Mouse (Mus musculus) intestine, postnatal 0 days (tissue): Measurements from ENCODE around the gene Pfas. TPM values are rescaled to one million over a fixed set of nuclear protein-coding genes. Genes with fewer than 3 reads are reported as not detected.

Experiments
- ATAC-seq: fragments of 200-750 bp; cut with Nextera tagmentation; 2 replicates; pipeline ENCODE4 v1.8.0; 2017; ENCODE audit warnings: mild to moderate bottlenecking, moderate TSS enrichment, moderate library complexity
- H3K27ac ChIP-seq: fragments of 300-500 bp; sonication (generic); 2 replicates; pipeline ENCODE4 v1.5.1; 2014; ENCODE audit warnings: mild to moderate bottlenecking, low read depth, low read length, moderate library complexity
- H3K27me3 ChIP-seq: fragments of 300-500 bp; sonication (generic); replicated peaks from 2 replicates; pipeline ENCODE4 v1.6.1; 2014; ENCODE audit warnings: low read length, mixed read lengths; ENCODE audit not compliant: control insufficient read depth, insufficient read depth
- H3K36me3 ChIP-seq: fragments of 300-500 bp; sonication (generic); 2 replicates; pipeline ENCODE4 v1.6.1; 2014; ENCODE audit warnings: mild to moderate bottlenecking, moderate library complexity; ENCODE audit not compliant: control insufficient read depth, insufficient read depth
- H3K4me1 ChIP-seq: fragments of 300-500 bp; sonication (generic); replicated peaks from 2 replicates; pipeline ENCODE4 v1.6.1; 2014; ENCODE audit warnings: antibody characterized with exemption, low read length, mixed read lengths; ENCODE audit not compliant: control insufficient read depth, insufficient read depth
- H3K4me2 ChIP-seq: fragments of 300-500 bp; sonication (generic); replicated peaks from 2 replicates; pipeline ENCODE4 v1.6.1; 2014; ENCODE audit warnings: low read depth, mild to moderate bottlenecking, moderate library complexity
- H3K4me3 ChIP-seq: fragments of 300-500 bp; sonication (generic); 2 replicates; pipeline ENCODE4 v1.5.1; 2014; ENCODE audit warnings: low read depth, low read length
- H3K9ac ChIP-seq: fragments of 300-500 bp; sonication (generic); 2 replicates; pipeline ENCODE4 v1.6.1; 2014; ENCODE audit warnings: mild to moderate bottlenecking, low read depth, low read length
- H3K9me3 ChIP-seq: fragments of 300-500 bp; sonication (generic); 2 replicates; pipeline ENCODE4 v1.6.1; 2016; ENCODE audit warnings: mixed run types; ENCODE audit not compliant: control insufficient read depth
- CTCF ChIP-seq: sonication (generic); IDR thresholded peaks from 2 replicates; pipeline ENCODE4 v1.5.1; 2016; ENCODE audit warnings: low read depth, mild to moderate bottlenecking, control low read depth, antibody characterized with exemption, moderate library complexity
- WGBS: fragments of 180-500 bp; shearing (Covaris S2); extraction: QIAGEN DNeasy Blood & Tissue Kit; methylation state at CpG from one replicate; pipeline ENCODE4 v1.1.7; 2014; 5-methylcytosine and 5-hydroxymethylcytosine counted together
- polyA plus RNA-seq: library from polyadenylated mRNA; unstranded; fragments of >200 nt; fragmentation: Nextera tagmentation; extraction: Ambion mirVana; gene quantifications from 2 replicates; pipeline ENCODE4 v1.2.1, GENCODE M21; 2015

Pfas gene
- polyA plus RNA-seq, 1 experiment from 2014 or later = 6.4 TPM

GRCm38 (mm10) chr11:68955473-68955872 lies 52.8 kb downstream of the Pfas start:
- H3K9me3 ChIP-seq = no peaks in the 10 kb centered on the region
- H3K4me2 ChIP-seq = peak overlapping the region; percentile 66
- H3K36me3 ChIP-seq = no peaks in the 10 kb centered on the region
- H3K4me1 ChIP-seq = 0 out of 2 replicates have a peak, but pooled peaks cover 2% of the 10 kb centered on the region
- no peak for TF ChIP-seq CTCF
- 58% methylated on average over 5 of the region's 5 CpGs for WGBS
- 0 out of 2 replicates have a peak, but pooled peaks have one; percentile 16 for ATAC-seq
- no peak overlapping the region for H3K4me3 ChIP-seq
- no peak overlapping the region for H3K27ac ChIP-seq
- no peak overlapping the region for H3K9ac ChIP-seq
- H3K27me3 ChIP-seq = peaks cover 20% of the 10 kb centered on the region

DNA sequence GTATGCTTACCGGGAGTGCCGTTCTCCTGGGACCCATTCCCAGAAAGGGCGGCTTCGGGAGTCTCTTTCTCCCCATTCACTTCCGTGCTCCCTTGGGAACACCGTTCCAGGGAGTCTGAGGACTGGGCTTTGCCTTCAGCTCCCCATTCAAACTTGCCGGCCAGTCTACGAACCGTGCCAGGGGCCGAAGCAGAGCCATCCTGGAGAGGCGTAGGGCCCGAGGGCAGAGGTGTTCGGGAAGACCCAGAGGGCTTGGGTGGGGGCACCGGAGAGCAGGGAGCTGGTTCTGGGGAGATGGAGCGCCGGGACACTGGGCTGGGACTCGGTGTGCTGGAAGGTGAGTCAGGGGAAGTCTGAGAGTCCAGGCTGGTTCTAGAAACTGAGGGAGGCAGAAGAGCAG lies 53.9 kb downstream of the Pfas start:
- no peak for TF ChIP-seq CTCF
- peak overlapping the region; percentile 66 for H3K4me2 ChIP-seq
- H3K27ac ChIP-seq = no peak overlapping the region
- peak overlapping the region; percentile 29 for H3K4me3 ChIP-seq
- peak overlapping the region; percentile 17; the same call in 1 of the 2 replicates for H3K9ac ChIP-seq
- 0 out of 2 replicates have a peak, but pooled peaks cover 2% of the 10 kb centered on the region for H3K4me1 ChIP-seq
- H3K9me3 ChIP-seq = no peaks in the 10 kb centered on the region
- H3K27me3 ChIP-seq = peaks cover 20% of the 10 kb centered on the region
- no peak for ATAC-seq
- 3% methylated on average over 17 of the region's 17 CpGs for WGBS
- no peaks in the 10 kb centered on the region for H3K36me3 ChIP-seq

- peak overlapping the region; percentile 66 for H3K4me2 ChIP-seq
- TF ChIP-seq CTCF = no peak
- H3K9ac ChIP-seq = peak overlapping the region; percentile 22; the same call in 1 of the 2 replicates
- no peak overlapping the region for H3K27ac ChIP-seq
- H3K27me3 ChIP-seq = peaks cover 20% of the 10 kb centered on the region
- no peak for ATAC-seq
- no peaks in the 10 kb centered on the region for H3K9me3 ChIP-seq
- 16% methylated on average over 13 of the region's 13 CpGs for WGBS
- H3K36me3 ChIP-seq = no peaks in the 10 kb centered on the region
- H3K4me1 ChIP-seq = 0 out of 2 replicates have a peak, but pooled peaks cover 2% of the 10 kb centered on the region
- H3K4me3 ChIP-seq = peak overlapping the region; percentile 29
Observed at GRCm38 (mm10) chr11:68953903-68954302, 54.4 kb downstream of the Pfas start.

DNA sequence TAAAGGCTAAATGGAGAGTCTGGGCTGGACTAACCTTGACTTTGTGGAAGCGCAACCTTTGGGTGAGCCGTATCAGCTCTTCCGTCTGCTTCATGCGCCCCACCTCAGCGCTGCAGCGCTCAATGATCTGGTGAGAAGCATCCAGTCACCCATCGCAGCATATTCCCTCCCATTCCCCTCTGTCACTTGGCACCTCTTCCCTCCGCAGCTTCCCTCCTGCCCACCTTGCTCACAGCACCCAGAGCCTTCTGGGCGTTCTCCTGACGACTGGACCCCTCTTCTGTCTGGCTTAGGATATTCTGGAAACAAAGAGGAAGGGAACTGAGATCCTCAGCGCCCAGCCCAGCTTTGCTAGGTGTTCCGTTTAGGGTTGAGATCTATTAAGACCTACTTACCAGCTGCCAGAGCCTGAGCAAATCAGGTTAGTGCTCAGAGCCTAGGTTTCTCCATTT lies 60.7 kb downstream of the Pfas start:
- 16% methylated on average over 12 of the region's 12 CpGs for WGBS
- no peak overlapping the region; the same call in 1 of the 2 replicates for H3K4me2 ChIP-seq
- no peaks in the 10 kb centered on the region for H3K36me3 ChIP-seq
- H3K9me3 ChIP-seq = no peaks in the 10 kb centered on the region
- no peak for ATAC-seq
- H3K27ac ChIP-seq = no peak overlapping the region
- 0 out of 2 replicates have a peak, but pooled peaks cover 7% of the 10 kb centered on the region for H3K27me3 ChIP-seq
- H3K4me1 ChIP-seq = no peaks in the 10 kb centered on the region
- no peak overlapping the region for H3K9ac ChIP-seq
- TF ChIP-seq CTCF = no peak
- H3K4me3 ChIP-seq = no peak overlapping the region

DNA sequence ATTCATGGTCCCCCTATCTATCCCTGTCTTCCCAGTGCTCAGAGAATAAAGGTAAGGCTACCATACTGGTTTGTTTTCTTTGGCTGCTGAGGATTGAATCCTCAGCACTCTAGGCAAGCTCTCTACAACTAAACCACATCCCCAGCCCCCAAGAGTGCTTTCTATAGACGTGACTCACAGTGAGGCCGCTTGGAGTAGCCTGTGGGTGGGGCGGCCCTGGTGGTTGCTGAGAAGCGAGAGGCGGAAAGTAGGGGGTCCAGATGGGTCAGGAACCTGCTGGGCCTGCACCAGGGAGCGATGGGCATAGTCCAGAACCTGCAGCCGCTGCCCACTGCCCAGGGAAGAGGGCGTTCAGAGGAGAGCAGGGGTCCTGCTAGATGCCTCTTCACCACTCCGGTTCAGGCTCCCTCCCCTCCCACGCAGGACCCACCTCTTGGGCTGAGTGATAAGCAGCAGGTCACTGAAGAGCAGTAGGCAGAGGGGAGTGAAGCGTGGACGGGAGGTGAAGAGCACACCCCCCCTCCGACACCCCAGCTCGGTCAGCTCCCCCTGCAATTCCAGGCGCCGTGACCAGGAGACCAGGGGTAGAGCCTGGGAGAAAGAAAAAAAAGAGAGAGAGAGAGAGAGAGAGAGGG lies 61.3 kb downstream of the Pfas start:
- ATAC-seq = no peak
- Histone ChIP-seq H3K9ac (no peak overlapping the region), H3K27me3 (0 out of 2 replicates have a peak, but pooled peaks cover 7% of the 10 kb centered on the region), H3K4me3 (no peak overlapping the region), H3K9me3 (no peaks in the 10 kb centered on the region), H3K4me1 (no peaks in the 10 kb centered on the region), H3K36me3 (no peaks in the 10 kb centered on the region), H3K27ac (no peak overlapping the region), H3K4me2 (peak overlapping the region; percentile 13; the same call in 1 of the 2 replicates)
- WGBS = 14% methylated on average over 14 of the region's 16 CpGs
- TF ChIP-seq CTCF = no peak

GRCm38 (mm10) chr11:68946001-68946400 lies 62.3 kb downstream of the Pfas start:
- H3K4me2 ChIP-seq = no peak overlapping the region
- no peaks in the 10 kb centered on the region for H3K9me3 ChIP-seq
- H3K27me3 ChIP-seq = 0 out of 2 replicates have a peak, but pooled peaks cover 7% of the 10 kb centered on the region
- no peak for TF ChIP-seq CTCF
- no peak overlapping the region for H3K4me3 ChIP-seq
- no peak overlapping the region for H3K27ac ChIP-seq
- no peaks in the 10 kb centered on the region for H3K36me3 ChIP-seq
- no peak overlapping the region for H3K9ac ChIP-seq
- WGBS = 83% methylated on average over 4 of the region's 4 CpGs
- no peak for ATAC-seq
- H3K4me1 ChIP-seq = no peaks in the 10 kb centered on the region
